Mouse (Mus musculus) layer of hippocampus, adult 9-11 months (tissue): ENCODE measurements around the gene Spdye4c.

Experiments used
- DNase-seq: peaks from one replicate; pipeline ENCODE4 v3.0.0; 2022

The Spdye4c gene

GRCm38 (mm10) chr2:128609286-128609685 is 18.3 kb downstream of the Spdye4c start:
- DNase-seq: no peak

- no peak for DNase-seq
Measured at GRCm38 (mm10) chr2:128611178-128611577, 20.2 kb downstream of the Spdye4c start.

- no peak for DNase-seq
Measured at GRCm38 (mm10) chr2:128612275-128612674, 21.3 kb downstream of the Spdye4c start.

DNA sequence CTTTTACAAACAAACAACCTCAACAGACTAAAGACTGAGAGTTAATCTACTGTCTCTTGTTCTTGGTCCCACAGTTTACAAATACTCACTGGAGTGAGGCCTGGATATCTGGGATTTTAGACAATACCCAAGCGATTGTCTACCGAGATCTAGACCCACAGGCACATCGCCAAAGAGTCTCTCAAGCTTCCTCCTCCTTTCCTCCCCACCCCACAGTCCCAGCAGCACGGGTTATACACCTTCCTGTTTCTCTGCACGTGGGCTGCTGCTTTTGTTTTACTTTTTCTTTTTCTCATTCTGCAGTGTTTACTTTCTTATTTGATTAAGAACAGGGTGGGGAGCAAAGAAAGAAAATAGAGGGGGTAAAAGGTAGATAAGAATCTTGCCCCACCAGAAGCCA is 22.4 kb downstream of the Spdye4c start:
- no peak for DNase-seq

DNA sequence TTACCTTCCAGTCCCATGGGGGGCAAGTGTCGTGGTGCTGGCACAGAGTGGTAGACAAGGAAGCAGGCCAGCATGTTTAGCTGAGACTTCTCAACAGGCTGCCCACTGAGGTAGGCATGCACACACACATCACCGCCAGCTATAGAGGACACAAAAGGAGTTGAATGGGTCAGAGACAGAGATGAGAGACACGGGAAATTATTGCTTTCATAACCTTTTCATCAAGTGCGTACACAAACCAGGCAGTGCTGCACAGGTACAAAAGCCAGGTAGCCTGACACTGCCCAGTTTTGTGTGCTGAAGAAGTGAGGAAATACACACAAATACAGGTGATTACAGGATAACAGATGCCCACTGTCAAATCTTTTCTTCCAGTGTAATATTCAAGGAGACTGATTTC is 24.4 kb downstream of the Spdye4c start:
- DNase-seq: no peak

DNA sequence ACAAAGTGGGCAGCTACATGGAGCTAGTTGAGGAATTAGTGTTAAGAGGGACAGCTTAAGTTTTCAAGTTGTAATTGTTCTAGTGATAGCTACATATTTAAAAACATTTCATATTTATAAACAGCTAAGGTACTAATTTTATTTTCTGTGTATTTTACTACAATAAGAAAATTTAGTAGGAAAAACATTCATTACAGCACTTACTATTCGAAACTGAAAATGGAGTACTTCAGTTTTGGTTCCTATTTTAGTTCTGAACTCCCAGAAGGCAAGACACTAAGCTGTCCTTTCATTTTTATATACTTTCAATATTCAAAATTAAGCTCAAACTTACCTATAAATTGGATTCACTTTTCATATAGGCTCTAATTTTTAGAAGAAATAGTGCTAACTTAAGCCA is 29.6 kb downstream of the Spdye4c start:
- DNase-seq: no peak
